Mouse (Mus musculus): ENCODE measurements around the gene Rpl21.

The Rpl21 gene

GRCm38 (mm10) chr5:146834959-146835358 lies 2.3 kb downstream of the Rpl21 start:
- DNase-seq, result no peak

- DNase-seq, result no peak
Observed at GRCm38 (mm10) chr5:146837967-146838720, 5.5 kb downstream of the Rpl21 start.

GRCm38 (mm10) chr5:146838836-146839648 lies 6.4 kb downstream of the Rpl21 start:
- DNase-seq, result no peak

- DNase-seq, result no peak
Observed at GRCm38 (mm10) chr5:146839760-146840159, 7.1 kb downstream of the Rpl21 start.

GRCm38 (mm10) chr5:146840422-146840821 lies 7.7 kb downstream of the Rpl21 start:
- no peak for DNase-seq

- no peak for DNase-seq
Observed at GRCm38 (mm10) chr5:146841301-146841700, 8.6 kb downstream of the Rpl21 start.

- no peak for DNase-seq
Observed at GRCm38 (mm10) chr5:146841996-146842395, 9.3 kb downstream of the Rpl21 start.

- no peak for DNase-seq
Observed at GRCm38 (mm10) chr5:146844301-146844941, 11.7 kb downstream of the Rpl21 start.

GRCm38 (mm10) chr5:146844945-146845365 lies 12.3 kb downstream of the Rpl21 start, which contains the start of gene Rasl11a:
Gene Rasl11a (plus strand): TSS chr5:146845071.
- peak; percentile 76 to 77 for DNase-seq

GRCm38 (mm10) chr5:146846489-146846888 lies 13.8 kb downstream of the Rpl21 start:
- DNase-seq, result peak in 1 of 2 experiments; percentile 53

- no peak for DNase-seq
Observed at GRCm38 (mm10) chr5:146848936-146849582, 16.4 kb downstream of the Rpl21 start.

- no peak for DNase-seq
Observed at GRCm38 (mm10) chr5:146856106-146856505, 23.4 kb downstream of the Rpl21 start.

GRCm38 (mm10) chr5:146857620-146858019 lies 24.9 kb downstream of the Rpl21 start:
- no peak for DNase-seq

- no peak for DNase-seq
Observed at GRCm38 (mm10) chr5:146858772-146859171, 26.1 kb downstream of the Rpl21 start.

- DNase-seq, result no peak
Observed at GRCm38 (mm10) chr5:146859246-146859645, 26.6 kb downstream of the Rpl21 start.

GRCm38 (mm10) chr5:146860222-146860998 lies 27.7 kb downstream of the Rpl21 start:
- no peak for DNase-seq

GRCm38 (mm10) chr5:146861588-146861987 lies 28.9 kb downstream of the Rpl21 start:
- no peak for DNase-seq

- no peak for DNase-seq
Observed at GRCm38 (mm10) chr5:146865511-146865910, 32.8 kb downstream of the Rpl21 start.

GRCm38 (mm10) chr5:146866277-146866676 lies 33.6 kb downstream of the Rpl21 start:
- no peak for DNase-seq

GRCm38 (mm10) chr5:146867246-146867945 lies 34.7 kb downstream of the Rpl21 start:
- DNase-seq, result peak in 1 of 2 experiments; percentile 10

GRCm38 (mm10) chr5:146867946-146868314 lies 35.2 kb downstream of the Rpl21 start:
- DNase-seq, result no peak

Measured in kidney, adult 8-10 months (tissue).